Mouse (Mus musculus) 3134 (cell line): ENCODE measurements around the gene Crybg1.
A peak's percentile ranks its signal among the peaks of the same experiment; 100 is the strongest.

Experiments
- DNase-seq: peaks from one replicate; pipeline ENCODE4 v3.0.0-alpha.2; 2011; ENCODE audit warnings: low spot score; ENCODE audit not compliant: insufficient read length; ENCODE audit errors: extremely low read depth

Gene Crybg1

GRCm38 (mm10) chr10:44148337-44149317, at the start of gene Crybg1:
Crybg1 (minus strand) TSS chr10:44148853.
- DNase-seq: no peak

GRCm38 (mm10) chr10:44177365-44177764, 28.7 kb upstream of the Crybg1 start:
- peak; percentile 27 for DNase-seq

- no peak for DNase-seq
Measured at GRCm38 (mm10) chr10:44176548-44176947, 27.9 kb upstream of the Crybg1 start.

- DNase-seq: peak; percentile 30
Measured at GRCm38 (mm10) chr10:44176120-44176519, 27.5 kb upstream of the Crybg1 start.

GRCm38 (mm10) chr10:44170145-44170544, 21.5 kb upstream of the Crybg1 start:
- DNase-seq: no peak

- DNase-seq: no peak
Measured at GRCm38 (mm10) chr10:44167061-44167460, 18.4 kb upstream of the Crybg1 start.

GRCm38 (mm10) chr10:44164258-44164975, 15.8 kb upstream of the Crybg1 start:
- no peak for DNase-seq

GRCm38 (mm10) chr10:44163028-44163427, 14.4 kb upstream of the Crybg1 start:
- DNase-seq: no peak

- no peak for DNase-seq
Measured at GRCm38 (mm10) chr10:44160150-44160549, 11.5 kb upstream of the Crybg1 start.

GRCm38 (mm10) chr10:44157489-44157888, 8.8 kb upstream of the Crybg1 start:
- no peak for DNase-seq

- peak; percentile 86 for DNase-seq
Measured at GRCm38 (mm10) chr10:44150501-44150900, 1.8 kb upstream of the Crybg1 start.

- no peak for DNase-seq
Measured at GRCm38 (mm10) chr10:44143401-44143800, 5.3 kb downstream of the Crybg1 start.

GRCm38 (mm10) chr10:44138137-44138855, 10.4 kb downstream of the Crybg1 start:
- DNase-seq: no peak

- no peak for DNase-seq
Measured at GRCm38 (mm10) chr10:44126047-44126446, 22.6 kb downstream of the Crybg1 start.

- DNase-seq: no peak
Measured at GRCm38 (mm10) chr10:44124400-44124933, 24.2 kb downstream of the Crybg1 start.

- DNase-seq: peak; percentile 34
Measured at GRCm38 (mm10) chr10:44118616-44119015, 30.0 kb downstream of the Crybg1 start.

- DNase-seq: no peak
Measured at GRCm38 (mm10) chr10:44116796-44117195, 31.9 kb downstream of the Crybg1 start.

- DNase-seq: no peak
Measured at GRCm38 (mm10) chr10:44114611-44115010, 34.0 kb downstream of the Crybg1 start.

GRCm38 (mm10) chr10:44112005-44112675, 36.5 kb downstream of the Crybg1 start:
- peak; percentile 59 for DNase-seq

GRCm38 (mm10) chr10:44111168-44111567, 37.5 kb downstream of the Crybg1 start:
- DNase-seq: no peak
